Mouse (Mus musculus): ENCODE data around the gene Ackr1. TPM values are rescaled to one million over a fixed set of nuclear protein-coding genes. Genes with fewer than 3 reads are reported as not detected.

The Ackr1 gene
- polyA plus RNA-seq, 2 experiments, result 53.0 to 76.9 TPM

GRCm38 (mm10) chr1:173328446-173328845, 5.1 kb downstream of the Ackr1 start:
- Histone ChIP-seq H3K4me2 (ENCODE audit: low read depth) (peak overlapping the region; percentile 88), H3K4me1 (replicated peaks; ENCODE audit: control insufficient read depth in 2 of 2, insufficient read depth in 2 of 2, low read length in 1 of 2) (peaks cover 52 to 62% of the 10 kb centered on the region in 2 experiments), H3K4me3 (ENCODE audit: insufficient read depth in 1 of 2, low read depth in 2 of 2, low read length in 2 of 2) (peak overlapping the region; percentile 4 to 81; a peak in 2 of 4 replicates), H3K27me3 (ENCODE audit: control insufficient read depth, insufficient read depth, low read length) (no peaks in the 10 kb centered on the region), H3K9ac (replicated peaks) (peak overlapping the region; percentile 59), H3K27ac (peak overlapping the region; percentile 25; the same call in 1 of the 2 replicates), H3K9me3 (ENCODE audit: control insufficient read depth, low read length) (no peaks in the 10 kb centered on the region), H3K36me3 (replicated peaks; ENCODE audit: control insufficient read depth, insufficient read depth, low read depth) (peaks cover 11% of the 10 kb centered on the region)
- no peak for TF ChIP-seq CTCF (IDR thresholded peaks at IDR 0.05; ENCODE audit: low read depth)
- no peak for TF ChIP-seq EP300 (IDR thresholded peaks at IDR 0.05; ENCODE audit: low read depth)
- WGBS (ENCODE audit: insufficient replicate concordance), result 74% methylated on average over 8 of the region's 8 CpGs
- DNase-seq (ENCODE audit: low read depth in 3 of 3, low spot score in 3 of 3) (no peak), ATAC-seq (ENCODE audit: insufficient read depth) (no peak)

DNA sequence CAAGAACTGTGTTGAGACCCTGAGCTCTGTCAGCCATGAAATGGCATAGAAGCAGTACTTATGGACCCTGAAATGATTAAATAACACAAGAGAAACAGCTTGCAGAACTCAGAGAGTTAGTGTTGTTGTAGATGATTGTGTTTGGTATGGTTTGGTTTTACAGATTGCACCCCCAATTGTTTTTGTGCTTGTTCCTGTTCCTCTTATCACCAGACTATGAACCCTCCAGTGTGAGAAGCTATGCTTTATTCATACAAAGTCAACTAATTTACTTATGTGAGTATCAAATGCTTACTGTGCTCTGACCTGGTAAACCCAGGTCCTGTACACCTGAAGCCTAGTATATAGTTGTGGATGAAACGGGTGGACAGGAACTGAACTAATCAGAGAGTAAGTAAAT, 7.0 kb downstream of the Ackr1 start:
- no peak overlapping the region for H3K9ac ChIP-seq (replicated peaks)

GRCm38 (mm10) chr1:173325395-173325794, 8.2 kb downstream of the Ackr1 start:
- H3K4me3 ChIP-seq (ENCODE audit: insufficient read depth in 1 of 2, low read depth in 2 of 2, low read length in 2 of 2), result no peak overlapping the region
- peaks cover 2% of the 10 kb centered on the region; the same call in 1 of the 2 replicates for H3K36me3 ChIP-seq (replicated peaks; ENCODE audit: control insufficient read depth, insufficient read depth, low read depth)
- peak; percentile 22 for ATAC-seq (ENCODE audit: insufficient read depth)
- 85% methylated on average over 1 of the region's 1 CpGs for WGBS (ENCODE audit: insufficient replicate concordance)
- 0 out of 2 replicates have a peak overlapping the region, but pooled peaks have one; percentile 2 for H3K9ac ChIP-seq (replicated peaks)
- peak in 1 of 3 experiments; percentile 58 for DNase-seq (ENCODE audit: low read depth in 3 of 3, low spot score in 3 of 3)
- no peaks in the 10 kb centered on the region for H3K27me3 ChIP-seq (ENCODE audit: control insufficient read depth, insufficient read depth, low read length)
- peak overlapping the region; percentile 31 for H3K27ac ChIP-seq
- peaks cover 52% of the 10 kb centered on the region in 2 experiments for H3K4me1 ChIP-seq (replicated peaks; ENCODE audit: control insufficient read depth in 2 of 2, insufficient read depth in 2 of 2, low read length in 1 of 2)
- TF ChIP-seq CTCF (IDR thresholded peaks at IDR 0.05; ENCODE audit: low read depth), result no peak
- TF ChIP-seq EP300 (IDR thresholded peaks at IDR 0.05; ENCODE audit: low read depth), result peak; percentile 72
- peak overlapping the region; percentile 39 for H3K4me2 ChIP-seq (ENCODE audit: low read depth)
- no peaks in the 10 kb centered on the region for H3K9me3 ChIP-seq (ENCODE audit: control insufficient read depth, low read length)

More for the DNA sequence above, 7.0 kb downstream of the Ackr1 start:
- Histone ChIP-seq H3K36me3 (replicated peaks; ENCODE audit: control insufficient read depth, insufficient read depth, low read depth) (peaks cover 6% of the 10 kb centered on the region), H3K27me3 (ENCODE audit: control insufficient read depth, insufficient read depth, low read length) (no peaks in the 10 kb centered on the region), H3K4me2 (ENCODE audit: low read depth) (no peak overlapping the region), H3K4me3 (ENCODE audit: insufficient read depth in 1 of 2, low read depth in 2 of 2, low read length in 2 of 2) (no peak overlapping the region), H3K27ac (peak overlapping the region; percentile 34), H3K4me1 (replicated peaks; ENCODE audit: control insufficient read depth in 2 of 2, insufficient read depth in 2 of 2, low read length in 1 of 2) (peaks cover 52% of the 10 kb centered on the region in 2 experiments), H3K9me3 (ENCODE audit: control insufficient read depth, low read length) (no peaks in the 10 kb centered on the region)
- WGBS (ENCODE audit: insufficient replicate concordance), result 55% methylated on average over 1 of the region's 1 CpGs
- ATAC-seq (ENCODE audit: insufficient read depth), result no peak
- no peak for DNase-seq (ENCODE audit: low read depth in 3 of 3, low spot score in 3 of 3)
- TF ChIP-seq EP300 (IDR thresholded peaks at IDR 0.05; ENCODE audit: low read depth) (no peak), CTCF (IDR thresholded peaks at IDR 0.05; ENCODE audit: low read depth) (no peak)

DNA sequence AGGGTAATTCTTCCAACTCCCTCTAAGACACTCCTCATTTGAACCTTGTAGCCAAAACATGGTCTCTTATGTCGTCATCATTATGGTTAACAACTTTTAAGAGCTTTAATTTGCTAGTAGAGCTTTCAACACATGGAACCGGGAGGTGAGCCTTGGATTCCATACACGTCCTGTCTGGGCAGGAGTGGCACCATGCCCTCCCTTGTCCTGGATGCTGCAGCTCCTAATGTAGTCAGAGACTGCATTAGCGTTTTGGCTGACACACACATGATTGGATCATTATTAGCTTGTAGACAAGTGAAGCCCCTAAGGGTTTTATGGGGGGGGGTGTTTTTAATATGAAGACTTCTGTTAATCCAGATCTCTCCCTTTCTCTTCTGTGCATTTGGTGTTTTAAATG, 8.6 kb downstream of the Ackr1 start:
- DNase-seq (ENCODE audit: low read depth in 3 of 3, low spot score in 3 of 3), result no peak
- H3K27me3 ChIP-seq (ENCODE audit: control insufficient read depth, insufficient read depth, low read length), result no peaks in the 10 kb centered on the region
- H3K9ac ChIP-seq (replicated peaks), result no peak overlapping the region
- H3K4me1 ChIP-seq (replicated peaks; ENCODE audit: control insufficient read depth in 2 of 2, insufficient read depth in 2 of 2, low read length in 1 of 2), result peaks cover 48 to 49% of the 10 kb centered on the region in 2 experiments
- H3K36me3 ChIP-seq (replicated peaks; ENCODE audit: control insufficient read depth, insufficient read depth, low read depth), result peaks cover 2% of the 10 kb centered on the region; the same call in 1 of the 2 replicates
- H3K9me3 ChIP-seq (ENCODE audit: control insufficient read depth, low read length), result no peaks in the 10 kb centered on the region
- H3K4me3 ChIP-seq (ENCODE audit: insufficient read depth in 1 of 2, low read depth in 2 of 2, low read length in 2 of 2), result no peak overlapping the region
- ATAC-seq (ENCODE audit: insufficient read depth), result no peak
- peak overlapping the region; percentile 39; the same call in 1 of the 2 replicates for H3K4me2 ChIP-seq (ENCODE audit: low read depth)
- TF ChIP-seq EP300 (IDR thresholded peaks at IDR 0.05; ENCODE audit: low read depth) (no peak), CTCF (IDR thresholded peaks at IDR 0.05; ENCODE audit: low read depth) (no peak)
- 65% methylated on average over 4 of the region's 4 CpGs for WGBS (ENCODE audit: insufficient replicate concordance)
- H3K27ac ChIP-seq, result no peak overlapping the region

DNA sequence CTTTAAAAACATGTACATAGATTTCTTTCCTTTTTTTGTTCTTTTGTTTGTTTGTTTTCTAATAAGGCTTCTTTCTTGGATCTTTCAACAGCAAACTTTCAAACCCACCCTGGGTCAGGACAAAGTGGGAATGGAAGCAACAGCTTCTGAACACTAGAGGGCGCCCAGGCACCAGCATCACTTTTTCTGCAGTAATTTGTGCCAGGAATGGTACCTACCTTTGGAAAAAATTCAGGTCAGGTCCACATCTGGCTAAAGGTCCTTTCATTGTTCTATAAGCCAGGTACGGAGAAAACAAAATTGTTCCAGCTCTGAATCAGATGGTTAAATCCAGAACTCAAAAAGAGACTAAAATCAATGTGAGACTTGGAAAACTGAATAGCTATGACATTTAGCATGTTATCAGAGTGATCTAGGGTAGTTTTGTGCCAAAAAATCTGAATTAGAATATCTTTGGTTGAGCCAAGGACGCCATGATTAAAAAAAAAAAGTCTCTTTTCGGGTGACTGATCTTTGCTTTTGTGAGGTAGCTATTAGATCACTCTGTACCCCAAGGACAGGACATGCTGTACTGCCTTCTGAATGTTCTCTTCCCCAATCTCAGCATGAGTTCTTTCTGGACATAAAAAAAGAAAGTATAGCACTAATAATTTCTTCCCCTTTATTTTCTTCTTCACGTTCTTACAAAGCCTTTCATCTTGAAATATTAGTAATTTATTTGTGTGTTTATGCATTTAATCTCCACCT, 9.5 kb downstream of the Ackr1 start:
- Histone ChIP-seq H3K9me3 (ENCODE audit: control insufficient read depth, low read length) (no peaks in the 10 kb centered on the region), H3K27me3 (ENCODE audit: control insufficient read depth, insufficient read depth, low read length) (no peaks in the 10 kb centered on the region), H3K9ac (replicated peaks) (no peak overlapping the region), H3K4me1 (replicated peaks; ENCODE audit: control insufficient read depth in 2 of 2, insufficient read depth in 2 of 2, low read length in 1 of 2) (peaks cover 39 to 43% of the 10 kb centered on the region in 2 experiments), H3K4me3 (ENCODE audit: insufficient read depth in 1 of 2, low read depth in 2 of 2, low read length in 2 of 2) (no peak overlapping the region), H3K27ac (0 out of 2 replicates have a peak overlapping the region, but pooled peaks have one; percentile 11), H3K4me2 (ENCODE audit: low read depth) (no peak overlapping the region), H3K36me3 (replicated peaks; ENCODE audit: control insufficient read depth, insufficient read depth, low read depth) (peaks cover 2% of the 10 kb centered on the region; the same call in 1 of the 2 replicates)
- ATAC-seq (ENCODE audit: insufficient read depth) (no peak), DNase-seq (ENCODE audit: low read depth in 3 of 3, low spot score in 3 of 3) (no peak)
- TF ChIP-seq EP300 (IDR thresholded peaks at IDR 0.05; ENCODE audit: low read depth), result no peak
- TF ChIP-seq CTCF (IDR thresholded peaks at IDR 0.05; ENCODE audit: low read depth), result peak; percentile 89
- 19% methylated on average over 5 of the region's 5 CpGs for WGBS (ENCODE audit: insufficient replicate concordance)

All from liver, embryonic 14.5 days (tissue).